Mouse (Mus musculus) E14TG2a.4 (cell line): Measurements from ENCODE around the gene Tmem50b.

Experiments used
- CTCF ChIP-seq: conservative IDR thresholded peaks from 2 replicates; pipeline ENCODE4 v1.5.1; 2014; ENCODE audit warnings: low read length
- NANOG ChIP-seq: IDR thresholded peaks from 2 replicates; pipeline ENCODE4 v1.6.1; 2014; ENCODE audit warnings: borderline replicate concordance, low read length, mixed read lengths

- TF ChIP-seq CTCF = no peak
- no peak for TF ChIP-seq NANOG
These were observed 50.5 kb downstream of the Tmem50b start, which contains the start of gene Ifngr2 for GRCm38 (mm10) chr16:91546836-91547741.
